Mouse (Mus musculus): Measurements from ENCODE around the gene Pam16. TPM values are rescaled to one million over a fixed set of nuclear protein-coding genes. Genes with fewer than 3 reads are reported as not detected.

Pam16 gene
- polyA plus RNA-seq, 1 experiment from 2014 or later: 107 TPM

- Histone ChIP-seq H3K36me3 (peaks cover 25% of the 10 kb centered on the region), H3K9ac (no peak overlapping the region), H3K27ac (replicated peaks) (peak overlapping the region; percentile 58; the same call in 1 of the 2 replicates), H3K4me2 (replicated peaks) (no peak overlapping the region), H3K27me3 (no peaks in the 10 kb centered on the region), H3K4me1 (peaks cover 87% of the 10 kb centered on the region), H3K4me3 (replicated peaks) (no peak overlapping the region), H3K9me3 (replicated peaks) (no peaks in the 10 kb centered on the region)
- no peak for ATAC-seq (ENCODE audit: insufficient number of reproducible peaks, low FRiP score, low TSS enrichment, low read depth)
- WGBS: 61% methylated on average over 4 of the region's 4 CpGs
Measured at GRCm38 (mm10) chr16:4655251-4655734, 30.5 kb upstream of the Pam16 start.

- H3K4me2 ChIP-seq (replicated peaks): no peak overlapping the region
- H3K36me3 ChIP-seq: peaks cover 31% of the 10 kb centered on the region
- peaks cover 91% of the 10 kb centered on the region for H3K4me1 ChIP-seq
- H3K27me3 ChIP-seq: no peaks in the 10 kb centered on the region
- no peak overlapping the region for H3K4me3 ChIP-seq (replicated peaks)
- no peak overlapping the region for H3K9ac ChIP-seq
- H3K9me3 ChIP-seq (replicated peaks): no peaks in the 10 kb centered on the region
- no peak for ATAC-seq (ENCODE audit: insufficient number of reproducible peaks, low FRiP score, low TSS enrichment, low read depth)
- no peak overlapping the region for H3K27ac ChIP-seq (replicated peaks)
- WGBS: 83% methylated on average over 10 of the region's 10 CpGs
Measured at GRCm38 (mm10) chr16:4654706-4655105, 29.9 kb upstream of the Pam16 start.

GRCm38 (mm10) chr16:4652707-4653416 is 28.1 kb upstream of the Pam16 start:
- Histone ChIP-seq H3K27ac (replicated peaks) (peak overlapping the region; percentile 87), H3K9ac (no peak overlapping the region), H3K9me3 (replicated peaks) (no peaks in the 10 kb centered on the region), H3K4me2 (replicated peaks) (no peak overlapping the region), H3K36me3 (peaks cover 49% of the 10 kb centered on the region), H3K4me1 (peaks cover 95% of the 10 kb centered on the region), H3K27me3 (no peaks in the 10 kb centered on the region), H3K4me3 (replicated peaks) (no peak overlapping the region)
- ATAC-seq (ENCODE audit: insufficient number of reproducible peaks, low FRiP score, low TSS enrichment, low read depth): peak; percentile 22
- WGBS: 56% methylated on average over 4 of the region's 4 CpGs

GRCm38 (mm10) chr16:4651624-4652023 is 26.8 kb upstream of the Pam16 start:
- Histone ChIP-seq H3K27me3 (no peaks in the 10 kb centered on the region), H3K4me1 (peaks cover 95% of the 10 kb centered on the region), H3K27ac (replicated peaks) (peak overlapping the region; percentile 87), H3K9ac (no peak overlapping the region), H3K9me3 (replicated peaks) (no peaks in the 10 kb centered on the region), H3K36me3 (peaks cover 49% of the 10 kb centered on the region), H3K4me3 (replicated peaks) (no peak overlapping the region), H3K4me2 (replicated peaks) (peak overlapping the region; percentile 22; the same call in 1 of the 2 replicates)
- peak; percentile 87 for ATAC-seq (ENCODE audit: insufficient number of reproducible peaks, low FRiP score, low TSS enrichment, low read depth)
- 32% methylated on average over 7 of the region's 7 CpGs for WGBS

GRCm38 (mm10) chr16:4651081-4651480 is 26.3 kb upstream of the Pam16 start:
- Histone ChIP-seq H3K9me3 (replicated peaks) (no peaks in the 10 kb centered on the region), H3K36me3 (peaks cover 50% of the 10 kb centered on the region), H3K27ac (replicated peaks) (peak overlapping the region; percentile 87), H3K4me2 (replicated peaks) (no peak overlapping the region), H3K4me1 (peaks cover 95% of the 10 kb centered on the region), H3K9ac (no peak overlapping the region), H3K27me3 (no peaks in the 10 kb centered on the region), H3K4me3 (replicated peaks) (no peak overlapping the region)
- ATAC-seq (ENCODE audit: insufficient number of reproducible peaks, low FRiP score, low TSS enrichment, low read depth): no peak
- 62% methylated on average over 1 of the region's 1 CpGs for WGBS

- Histone ChIP-seq H3K27ac (replicated peaks) (peak overlapping the region; percentile 44; the same call in 1 of the 2 replicates), H3K4me3 (replicated peaks) (no peak overlapping the region), H3K4me1 (peaks cover 91% of the 10 kb centered on the region), H3K4me2 (replicated peaks) (no peak overlapping the region), H3K36me3 (peaks cover 51% of the 10 kb centered on the region), H3K9ac (no peak overlapping the region), H3K27me3 (no peaks in the 10 kb centered on the region), H3K9me3 (replicated peaks) (no peaks in the 10 kb centered on the region)
- WGBS: 80% methylated on average over 3 of the region's 3 CpGs
- ATAC-seq (ENCODE audit: insufficient number of reproducible peaks, low FRiP score, low TSS enrichment, low read depth): no peak
Measured at GRCm38 (mm10) chr16:4650161-4650560, 25.4 kb upstream of the Pam16 start.

GRCm38 (mm10) chr16:4649692-4650091 is 24.9 kb upstream of the Pam16 start:
- Histone ChIP-seq H3K4me2 (replicated peaks) (no peak overlapping the region), H3K27ac (replicated peaks) (peak overlapping the region; percentile 44; the same call in 1 of the 2 replicates), H3K4me3 (replicated peaks) (no peak overlapping the region), H3K9me3 (replicated peaks) (no peaks in the 10 kb centered on the region), H3K36me3 (peaks cover 48% of the 10 kb centered on the region), H3K27me3 (no peaks in the 10 kb centered on the region), H3K9ac (no peak overlapping the region), H3K4me1 (peaks cover 89% of the 10 kb centered on the region)
- WGBS: 89% methylated on average over 11 of the region's 11 CpGs
- no peak for ATAC-seq (ENCODE audit: insufficient number of reproducible peaks, low FRiP score, low TSS enrichment, low read depth)

- H3K9me3 ChIP-seq (replicated peaks): no peaks in the 10 kb centered on the region
- H3K9ac ChIP-seq: no peak overlapping the region
- ATAC-seq (ENCODE audit: insufficient number of reproducible peaks, low FRiP score, low TSS enrichment, low read depth): no peak
- no peak overlapping the region for H3K27ac ChIP-seq (replicated peaks)
- H3K4me3 ChIP-seq (replicated peaks): no peak overlapping the region
- 80% methylated on average over 5 of the region's 5 CpGs for WGBS
- H3K27me3 ChIP-seq: no peaks in the 10 kb centered on the region
- H3K4me1 ChIP-seq: peaks cover 89% of the 10 kb centered on the region
- H3K36me3 ChIP-seq: peaks cover 46% of the 10 kb centered on the region
- no peak overlapping the region for H3K4me2 ChIP-seq (replicated peaks)
Measured at GRCm38 (mm10) chr16:4649211-4649610, 24.4 kb upstream of the Pam16 start.

- ATAC-seq (ENCODE audit: insufficient number of reproducible peaks, low FRiP score, low TSS enrichment, low read depth): no peak
- H3K9ac ChIP-seq: no peak overlapping the region
- H3K9me3 ChIP-seq (replicated peaks): no peaks in the 10 kb centered on the region
- H3K4me1 ChIP-seq: peaks cover 93% of the 10 kb centered on the region
- no peaks in the 10 kb centered on the region for H3K27me3 ChIP-seq
- no peak overlapping the region for H3K4me2 ChIP-seq (replicated peaks)
- WGBS: 84% methylated on average over 28 of the region's 28 CpGs
- H3K4me3 ChIP-seq (replicated peaks): no peak overlapping the region
- H3K36me3 ChIP-seq: peaks cover 43% of the 10 kb centered on the region
- H3K27ac ChIP-seq (replicated peaks): peak overlapping the region; percentile 80; the same call in 1 of the 2 replicates
Measured at GRCm38 (mm10) chr16:4648416-4649023, 23.7 kb upstream of the Pam16 start.

GRCm38 (mm10) chr16:4647651-4648141 is 22.9 kb upstream of the Pam16 start:
- Histone ChIP-seq H3K9me3 (replicated peaks) (no peaks in the 10 kb centered on the region), H3K4me2 (replicated peaks) (peak overlapping the region; percentile 15; the same call in 1 of the 2 replicates), H3K27ac (replicated peaks) (peak overlapping the region; percentile 80), H3K4me3 (replicated peaks) (no peak overlapping the region), H3K36me3 (peaks cover 43% of the 10 kb centered on the region), H3K9ac (peak overlapping the region; percentile 15; the same call in 1 of the 2 replicates), H3K27me3 (no peaks in the 10 kb centered on the region), H3K4me1 (peaks cover 93% of the 10 kb centered on the region)
- 47% methylated on average over 13 of the region's 13 CpGs for WGBS
- ATAC-seq (ENCODE audit: insufficient number of reproducible peaks, low FRiP score, low TSS enrichment, low read depth): peak; percentile 20

- Histone ChIP-seq H3K9ac (no peak overlapping the region), H3K4me1 (peaks cover 93% of the 10 kb centered on the region), H3K4me3 (replicated peaks) (no peak overlapping the region), H3K9me3 (replicated peaks) (no peaks in the 10 kb centered on the region), H3K4me2 (replicated peaks) (no peak overlapping the region), H3K27me3 (no peaks in the 10 kb centered on the region), H3K36me3 (peaks cover 43% of the 10 kb centered on the region), H3K27ac (replicated peaks) (peak overlapping the region; percentile 80)
- WGBS: 54% methylated on average over 4 of the region's 4 CpGs
- ATAC-seq (ENCODE audit: insufficient number of reproducible peaks, low FRiP score, low TSS enrichment, low read depth): no peak
Measured at GRCm38 (mm10) chr16:4646831-4647230, 22.0 kb upstream of the Pam16 start.
